Mouse (Mus musculus) brain, embryonic 18.5 days (tissue): Measurements from ENCODE around the gene Prss28.

Experiments used
- DNase-seq: peaks from one replicate; pipeline ENCODE4 v3.0.0-alpha.2; 2012; ENCODE audit warnings: low read depth, low spot score

Gene Prss28

DNA sequence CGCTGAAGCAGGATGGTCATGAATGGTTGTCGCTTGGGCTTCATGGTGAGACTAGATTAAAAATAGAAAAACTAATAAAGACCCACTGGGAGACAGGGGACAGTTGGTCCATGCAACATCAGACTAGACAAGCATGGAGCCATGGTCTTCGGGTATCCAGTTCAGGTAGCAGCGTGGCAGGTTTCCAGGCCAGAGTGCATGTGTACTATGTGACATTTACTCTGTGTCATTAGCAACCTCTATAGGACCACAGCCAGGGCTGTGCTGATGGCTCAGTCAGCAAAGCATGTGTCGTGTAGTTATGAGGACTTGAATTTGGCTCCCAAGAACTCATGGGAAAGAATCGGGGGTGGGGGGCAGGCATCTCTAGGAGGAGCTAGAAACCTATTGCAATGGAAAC, 31.6 kb downstream of the Prss28 start:
- DNase-seq: no peak

DNA sequence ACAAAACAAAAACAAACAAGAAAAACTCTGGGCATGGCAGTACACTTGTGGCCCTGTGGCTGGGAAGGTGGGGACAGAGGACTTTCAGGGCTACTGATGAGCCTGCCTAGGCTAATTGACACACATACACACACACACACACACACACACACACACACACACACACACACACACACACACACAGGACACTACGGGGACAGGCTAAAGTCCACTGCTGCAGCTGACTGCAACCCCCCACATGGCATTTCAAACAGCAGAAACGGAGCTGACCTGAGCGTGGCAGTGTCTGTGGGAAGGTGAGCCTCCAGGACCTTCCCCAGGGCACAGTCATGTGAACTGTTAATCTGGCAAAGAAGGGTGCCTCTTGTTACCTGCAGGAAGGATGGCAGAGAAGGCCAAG, 33.0 kb downstream of the Prss28 start:
- no peak for DNase-seq

DNA sequence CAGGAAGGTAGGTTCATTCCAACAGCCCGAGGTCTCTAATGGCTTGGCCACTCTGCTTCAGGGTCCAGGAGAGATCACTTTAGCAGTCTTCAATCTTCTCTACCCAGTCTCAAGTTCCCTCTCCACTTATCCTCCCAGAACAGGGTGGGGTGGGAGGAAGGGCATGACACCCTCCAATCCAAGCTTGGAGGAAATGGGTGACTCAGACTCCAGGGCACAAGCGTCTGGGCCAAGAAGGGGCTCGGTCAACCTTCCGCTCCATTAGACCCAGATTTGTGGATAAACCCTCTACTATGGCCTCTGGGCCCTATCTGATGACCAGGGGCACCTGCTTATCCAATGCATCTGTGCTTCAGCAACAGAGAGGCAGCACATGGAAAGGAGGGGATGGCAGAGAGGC, 37.0 kb downstream of the Prss28 start, which contains the start of gene Tpsab1:
TSS of gene Tpsab1 (minus strand) at position 101 of the 400 bp plus-strand sequence.
- DNase-seq: no peak

DNA sequence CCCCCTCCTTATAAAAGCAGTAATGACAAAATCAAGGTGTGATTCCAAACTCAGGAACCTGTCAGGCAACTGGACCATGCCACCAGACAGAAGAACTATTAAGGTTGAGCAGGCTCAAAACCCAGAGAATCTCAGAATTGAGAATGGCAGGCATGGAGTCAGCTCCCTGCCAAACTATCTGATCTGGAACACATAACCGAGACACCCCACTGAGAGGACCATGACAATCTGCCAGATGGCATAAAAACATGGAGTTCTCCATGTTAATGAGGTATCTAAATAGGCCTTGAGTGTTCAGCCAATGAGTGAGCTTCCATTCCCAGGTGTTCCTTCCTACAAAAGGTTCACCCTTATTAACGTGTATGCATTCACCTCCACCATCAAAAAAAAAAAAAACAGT, 52.8 kb downstream of the Prss28 start:
- DNase-seq: no peak
